Mouse (Mus musculus) liver, adult 2 months (tissue): ENCODE data around the gene Vamp5.

Experiments
- CTCF ChIP-seq: fragments of 200-500 bp; IDR thresholded peaks from 2 replicates; pipeline ENCODE4 v1.5.1; 2011; ENCODE audit warnings: low read depth, low read length, control low read depth
- POLR2A ChIP-seq: fragments of 200-500 bp; IDR thresholded peaks from 2 replicates; pipeline ENCODE4 v1.6.1; 2011; ENCODE audit warnings: low read length, control low read depth; ENCODE audit not compliant: insufficient read depth; ENCODE audit errors: extremely low read depth

DNA sequence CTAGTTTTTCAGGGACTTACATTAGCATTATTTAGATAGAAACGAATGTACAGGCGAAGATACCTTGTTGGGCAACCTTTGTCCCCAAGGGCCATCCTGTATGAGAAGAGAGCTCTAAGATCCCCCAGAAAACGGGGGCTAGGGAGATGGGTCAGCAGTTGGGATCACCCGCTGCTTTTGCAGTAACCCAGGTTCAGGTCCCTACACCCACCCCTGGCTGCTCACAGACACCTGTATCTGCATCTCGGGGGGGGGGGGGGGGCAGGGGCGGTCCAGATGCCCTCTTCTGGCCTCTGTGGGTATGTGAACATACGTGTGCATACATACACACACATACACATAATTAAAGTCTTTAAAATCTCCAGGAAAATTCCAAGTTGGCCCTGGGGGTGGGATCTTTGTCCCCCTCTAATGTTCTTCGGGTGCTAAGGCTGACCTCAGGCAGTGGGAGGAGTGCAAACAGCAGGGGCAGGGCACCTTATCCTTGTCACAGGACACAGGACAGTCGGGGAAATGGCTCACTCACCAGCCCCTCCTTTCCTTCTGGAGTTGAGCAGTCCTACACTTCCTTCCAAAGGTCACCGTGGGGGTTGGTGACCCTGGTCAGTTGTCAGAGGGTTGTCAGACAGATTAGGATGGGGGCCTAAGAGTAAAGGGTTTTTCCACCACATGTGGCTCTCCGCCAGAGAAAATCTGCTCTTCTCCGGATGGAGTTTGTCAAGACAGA lies 10.7 kb upstream of the Vamp5 start:
- TF ChIP-seq CTCF (no peak), POLR2A (no peak)
